Mouse (Mus musculus): ENCODE results near the gene Tmed1. TPM values are rescaled to one million over a fixed set of nuclear protein-coding genes. Genes with fewer than 3 reads are reported as not detected.
"Not testable (repeated sequence)": the region's sequence is repeated elsewhere in the genome, so short reads cannot be mapped to it uniquely, and the experiment has no call there.

The Tmed1 gene
- polyA plus RNA-seq, 1 experiment from 2014 or later, result 59.2 TPM

- peak overlapping the region; percentile 95 for H3K9ac ChIP-seq
- H3K4me1 ChIP-seq, result peaks cover 27% of the 10 kb centered on the region
- peak overlapping the region; percentile 70 for H3K4me2 ChIP-seq
- peak overlapping the region; percentile 98 for H3K27ac ChIP-seq
- no peaks in the 10 kb centered on the region for H3K27me3 ChIP-seq
- ATAC-seq, result peak; percentile 62
- peak overlapping the region; percentile 76 for H3K4me3 ChIP-seq
- H3K36me3 ChIP-seq (ENCODE audit: poor library complexity, severe bottlenecking), result peaks cover 11% of the 10 kb centered on the region
- no peaks in the 10 kb centered on the region for H3K9me3 ChIP-seq (replicated peaks)
- WGBS, result 3% methylated on average over 9 of the region's 9 CpGs
These were observed 35.4 kb upstream of the Tmed1 start for GRCm38 (mm10) chr9:21545351-21545915.

DNA sequence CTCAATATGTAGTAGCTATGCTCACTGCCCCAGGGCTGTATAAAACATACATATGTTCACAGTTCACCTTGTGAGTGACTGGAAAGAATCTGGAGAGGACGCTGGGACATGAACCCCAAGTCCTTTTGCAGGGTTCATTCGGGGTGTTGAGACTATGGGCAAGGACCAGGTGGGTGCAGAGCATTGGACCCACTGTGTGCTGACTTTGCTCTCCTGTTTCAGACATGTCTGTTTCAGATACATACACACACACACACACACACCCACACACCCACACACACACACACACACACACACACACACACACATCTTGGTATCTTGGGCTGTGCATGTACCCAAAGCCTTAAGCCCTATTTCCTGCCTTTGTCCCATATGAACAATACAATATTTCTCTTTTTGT lies 31.9 kb upstream of the Tmed1 start:
- H3K4me3 ChIP-seq; H3K4me2 ChIP-seq; ATAC-seq; H3K36me3 ChIP-seq (ENCODE audit: poor library complexity, severe bottlenecking); H3K9me3 ChIP-seq (replicated peaks); H3K27ac ChIP-seq; H3K9ac ChIP-seq; H3K27me3 ChIP-seq: not testable (repeated sequence)
- peaks cover 12% of the 10 kb centered on the region for H3K4me1 ChIP-seq
- WGBS, result 94% methylated on average over 2 of the region's 2 CpGs

DNA sequence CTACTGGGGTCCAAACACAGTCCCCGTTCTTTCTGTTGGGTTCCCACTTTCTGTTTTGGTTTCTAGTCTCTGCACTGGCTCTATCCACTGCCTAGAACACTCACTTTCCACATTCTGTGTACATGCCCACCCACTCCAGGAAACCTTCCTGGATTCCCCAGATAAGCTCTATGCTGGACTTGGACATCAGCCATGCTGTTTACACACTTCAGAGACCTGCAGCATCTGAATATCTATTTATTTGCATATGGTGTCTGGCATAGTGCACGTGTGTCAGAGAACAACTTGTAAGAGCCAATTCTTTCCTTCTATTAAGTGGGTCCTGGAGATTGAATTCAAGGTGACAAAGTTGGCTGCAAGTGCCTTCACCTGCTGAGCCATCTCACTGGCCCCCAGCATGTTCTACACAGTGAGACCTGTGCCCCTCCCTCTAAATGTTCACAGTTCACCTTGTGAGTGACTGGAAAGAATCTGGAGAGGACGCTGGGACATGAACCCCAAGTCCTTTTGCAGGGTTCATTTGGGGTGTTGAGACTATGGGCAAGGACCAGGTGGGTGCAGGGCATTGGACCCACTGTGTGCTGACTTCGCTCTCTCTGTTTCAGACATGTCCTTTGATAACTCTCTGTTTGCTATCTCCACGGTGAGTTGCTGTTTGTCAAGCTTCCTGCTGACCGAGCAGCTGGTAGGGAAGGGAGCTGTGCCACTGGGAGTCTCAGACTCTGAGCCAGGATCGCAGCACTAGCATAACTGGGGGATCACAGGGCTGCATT lies 30.1 kb upstream of the Tmed1 start:
- Histone ChIP-seq H3K4me1 (peaks cover 7% of the 10 kb centered on the region), H3K9ac (no peak overlapping the region), H3K9me3 (replicated peaks) (no peaks in the 10 kb centered on the region)

GRCm38 (mm10) chr9:21537009-21537408 lies 27.0 kb upstream of the Tmed1 start:
- Histone ChIP-seq H3K27ac (no peak overlapping the region), H3K27me3 (no peaks in the 10 kb centered on the region), H3K4me3 (no peak overlapping the region), H3K9me3 (replicated peaks) (no peaks in the 10 kb centered on the region), H3K4me1 (no peaks in the 10 kb centered on the region), H3K36me3 (ENCODE audit: poor library complexity, severe bottlenecking) (0 out of 2 replicates have a peak, but pooled peaks cover 4% of the 10 kb centered on the region), H3K4me2 (no peak overlapping the region), H3K9ac (no peak overlapping the region)
- no peak for ATAC-seq
- WGBS, result 80% methylated on average over 4 of the region's 4 CpGs

More for the DNA sequence above, 30.1 kb upstream of the Tmed1 start:
- no peak overlapping the region for H3K4me3 ChIP-seq
- H3K36me3 ChIP-seq (ENCODE audit: poor library complexity, severe bottlenecking), result peaks cover 8% of the 10 kb centered on the region; the same call in 1 of the 2 replicates
- no peaks in the 10 kb centered on the region for H3K27me3 ChIP-seq
- H3K4me2 ChIP-seq, result no peak overlapping the region
- ATAC-seq, result no peak
- WGBS, result 84% methylated on average over 7 of the region's 7 CpGs
- no peak overlapping the region for H3K27ac ChIP-seq

DNA sequence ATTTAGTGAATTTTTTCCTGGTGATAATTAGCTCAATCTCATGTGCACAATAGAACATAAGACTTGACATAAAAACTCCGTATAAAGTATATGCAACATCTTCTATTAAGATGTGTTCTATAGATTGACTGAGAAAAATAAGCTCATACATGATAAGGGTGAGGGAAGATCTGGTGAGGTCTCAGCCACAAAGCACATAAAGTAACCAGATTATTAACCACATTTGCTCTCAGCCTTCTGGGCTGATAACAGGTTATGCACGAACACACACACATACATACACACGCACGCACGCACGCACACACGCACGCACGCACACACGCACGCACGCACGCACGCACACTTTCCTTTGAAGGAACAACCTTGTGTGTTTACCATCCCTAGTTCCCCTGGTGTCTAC lies 26.4 kb upstream of the Tmed1 start:
- no peaks in the 10 kb centered on the region for H3K9me3 ChIP-seq (replicated peaks)
- 0 out of 2 replicates have a peak, but pooled peaks cover 4% of the 10 kb centered on the region for H3K36me3 ChIP-seq (ENCODE audit: poor library complexity, severe bottlenecking)
- 96% methylated on average over 14 of the region's 14 CpGs for WGBS
- H3K27me3 ChIP-seq, result no peaks in the 10 kb centered on the region
- ATAC-seq, result no peak
- H3K27ac ChIP-seq, result no peak overlapping the region
- H3K9ac ChIP-seq, result no peak overlapping the region
- H3K4me1 ChIP-seq, result no peaks in the 10 kb centered on the region
- no peak overlapping the region for H3K4me3 ChIP-seq
- H3K4me2 ChIP-seq, result no peak overlapping the region

DNA sequence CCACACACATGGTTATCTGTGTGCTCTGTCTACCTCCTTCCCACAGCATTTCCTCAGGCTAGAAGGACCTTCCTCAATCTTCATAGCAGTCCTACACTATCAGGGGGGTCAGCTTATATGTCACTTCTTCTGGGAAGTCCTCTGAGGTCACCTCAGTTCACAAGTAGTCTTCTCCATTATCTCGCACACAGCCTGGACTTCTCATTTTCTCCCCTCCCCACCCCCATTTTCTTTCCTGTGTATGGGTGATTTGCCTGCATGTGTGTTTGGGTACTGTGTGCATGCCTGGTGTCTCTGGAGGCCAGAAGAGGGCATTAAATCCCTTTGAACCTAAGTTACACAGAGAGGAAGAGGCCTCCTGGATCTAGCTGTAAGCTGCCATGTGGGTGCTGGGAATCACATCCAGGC lies 17.9 kb upstream of the Tmed1 start:
- H3K4me3 ChIP-seq, result no peak overlapping the region
- no peaks in the 10 kb centered on the region for H3K9me3 ChIP-seq (replicated peaks)
- no peak overlapping the region for H3K4me2 ChIP-seq
- no peaks in the 10 kb centered on the region for H3K4me1 ChIP-seq
- H3K9ac ChIP-seq, result no peak overlapping the region
- no peak overlapping the region for H3K27ac ChIP-seq
- ATAC-seq, result no peak
- no peaks in the 10 kb centered on the region for H3K27me3 ChIP-seq
- H3K36me3 ChIP-seq (ENCODE audit: poor library complexity, severe bottlenecking), result no peaks in the 10 kb centered on the region
- WGBS, result 87% methylated on average over 1 of the region's 1 CpGs

DNA sequence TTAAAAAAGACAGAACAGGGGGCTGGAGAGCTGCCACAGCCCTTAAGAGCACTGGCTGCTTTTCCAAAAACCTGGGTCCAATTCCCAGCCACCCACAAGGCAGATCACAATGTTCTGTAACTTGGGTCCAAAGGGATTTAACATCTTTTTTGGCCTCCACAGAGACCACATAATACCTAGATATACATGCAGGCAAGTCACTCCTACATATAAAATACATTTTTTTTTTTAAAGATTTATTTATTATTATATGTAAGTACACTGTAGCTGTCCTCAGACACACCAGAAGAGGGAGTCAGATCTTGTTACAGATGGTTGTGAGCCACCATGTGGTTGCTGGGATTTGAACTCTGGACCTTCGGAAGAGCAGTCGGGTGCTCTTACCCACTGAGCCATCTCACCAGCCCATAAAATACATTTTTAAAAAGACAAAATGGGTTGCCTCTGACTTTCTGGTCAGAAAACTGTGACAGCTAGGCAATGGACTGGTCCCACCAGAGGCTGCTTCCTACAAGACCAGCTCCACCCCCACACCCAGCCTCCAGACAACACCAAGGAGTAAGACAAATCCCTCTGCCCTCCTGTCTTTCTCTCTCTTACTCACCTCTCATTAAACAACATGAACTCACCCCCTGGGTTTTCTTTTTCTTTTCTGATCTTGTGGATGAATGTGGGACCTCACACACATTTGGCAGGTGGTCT lies 17.2 kb upstream of the Tmed1 start:
- WGBS, result 85% methylated on average over 2 of the region's 2 CpGs
- no peak overlapping the region for H3K4me2 ChIP-seq
- no peak overlapping the region for H3K4me3 ChIP-seq
- no peaks in the 10 kb centered on the region for H3K36me3 ChIP-seq (ENCODE audit: poor library complexity, severe bottlenecking)
- H3K9ac ChIP-seq, result no peak overlapping the region
- no peak for ATAC-seq
- H3K27ac ChIP-seq, result no peak overlapping the region
- H3K9me3 ChIP-seq (replicated peaks), result no peaks in the 10 kb centered on the region
- H3K4me1 ChIP-seq, result no peaks in the 10 kb centered on the region
- no peaks in the 10 kb centered on the region for H3K27me3 ChIP-seq

DNA sequence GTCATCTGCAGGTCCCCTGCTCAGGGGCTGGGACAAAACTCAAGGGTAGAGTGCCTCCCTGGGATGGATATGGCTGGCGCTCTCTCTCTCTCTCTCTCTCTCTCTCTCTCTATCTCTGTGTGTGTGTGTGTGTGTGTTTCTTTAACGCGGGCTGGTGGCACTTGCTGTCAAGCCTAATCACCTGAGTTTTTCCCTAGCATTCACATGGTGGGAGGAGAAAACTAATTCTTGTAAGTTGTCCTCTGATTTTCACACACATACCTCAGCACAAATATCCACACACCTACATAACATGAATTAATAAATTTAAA lies 16.5 kb upstream of the Tmed1 start:
- WGBS, result 74% methylated on average over 3 of the region's 3 CpGs
- Histone ChIP-seq H3K27me3 (no peaks in the 10 kb centered on the region), H3K4me2 (no peak overlapping the region), H3K36me3 (ENCODE audit: poor library complexity, severe bottlenecking) (no peaks in the 10 kb centered on the region), H3K9ac (no peak overlapping the region; the same call in 1 of the 2 replicates), H3K4me1 (no peaks in the 10 kb centered on the region), H3K27ac (no peak overlapping the region), H3K4me3 (no peak overlapping the region), H3K9me3 (replicated peaks) (no peaks in the 10 kb centered on the region)
- no peak for ATAC-seq

GRCm38 (mm10) chr9:21525937-21526633 lies 16.0 kb upstream of the Tmed1 start, which contains the start of gene AB124611:
Gene AB124611, plus strand, starts transcription at chr9:21526176.
- H3K27me3 ChIP-seq, result no peaks in the 10 kb centered on the region
- H3K9ac ChIP-seq, result peak within 1 kb of the TSS; percentile 9
- no peak within 1 kb of the TSS for H3K4me3 ChIP-seq
- no peak within 1 kb of the TSS for H3K27ac ChIP-seq
- WGBS, result 69% methylated on average over 14 of the region's 14 CpGs
- no peaks in the 10 kb centered on the region for H3K9me3 ChIP-seq (replicated peaks)
- no peak for ATAC-seq
- H3K36me3 ChIP-seq (ENCODE audit: poor library complexity, severe bottlenecking), result no peaks in the 10 kb centered on the region
- H3K4me1 ChIP-seq, result no peaks in the 10 kb centered on the region
- no peak within 1 kb of the TSS for H3K4me2 ChIP-seq

DNA sequence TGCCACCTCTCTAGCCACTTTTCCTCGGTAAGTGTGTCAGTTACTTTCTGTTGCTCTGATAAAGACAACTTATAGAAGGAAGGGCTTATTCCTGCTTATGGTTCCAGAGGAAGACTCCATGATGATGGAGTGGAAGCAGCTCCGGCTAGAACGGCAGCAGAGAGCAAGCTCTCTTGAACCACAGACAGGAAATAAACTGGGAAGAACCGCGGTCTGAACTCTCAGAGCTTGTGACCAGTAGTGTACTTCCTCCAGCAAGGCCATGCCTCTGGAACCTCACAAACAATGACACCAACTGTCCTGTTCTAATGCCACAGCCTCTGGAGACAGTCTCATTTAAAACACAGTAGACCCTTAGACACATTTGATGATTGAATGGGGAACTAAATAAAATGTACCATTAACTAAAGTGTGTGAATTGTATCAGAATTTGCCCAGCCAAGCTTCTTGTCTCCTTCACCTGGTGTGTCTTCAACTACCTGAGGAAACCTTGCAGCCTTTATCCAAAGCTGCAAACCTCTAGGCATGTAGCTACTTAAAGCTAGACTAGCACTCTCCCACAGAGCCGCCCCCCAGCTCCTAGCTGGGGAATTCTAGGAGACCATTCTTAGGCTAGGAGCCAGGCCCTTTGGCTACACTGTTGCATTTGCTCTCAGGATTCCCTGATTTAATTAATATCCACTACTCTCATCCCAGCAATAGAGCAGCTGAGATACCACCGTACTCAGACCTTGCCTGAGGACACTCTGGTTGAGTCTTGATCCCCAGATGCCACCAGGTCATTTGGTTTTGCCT lies 15.3 kb upstream of the Tmed1 start:
- H3K4me2 ChIP-seq, result no peak overlapping the region
- no peak overlapping the region for H3K27ac ChIP-seq
- ATAC-seq, result no peak
- H3K9me3 ChIP-seq (replicated peaks), result no peaks in the 10 kb centered on the region
- H3K9ac ChIP-seq, result no peak overlapping the region
- no peak overlapping the region for H3K4me3 ChIP-seq
- no peaks in the 10 kb centered on the region for H3K36me3 ChIP-seq (ENCODE audit: poor library complexity, severe bottlenecking)
- H3K4me1 ChIP-seq, result no peaks in the 10 kb centered on the region
- WGBS, result 86% methylated on average over 7 of the region's 7 CpGs
- no peaks in the 10 kb centered on the region for H3K27me3 ChIP-seq

- 84% methylated on average over 6 of the region's 6 CpGs for WGBS
- not testable (repeated sequence) for H3K27ac ChIP-seq; H3K4me2 ChIP-seq; H3K9ac ChIP-seq; H3K4me3 ChIP-seq; H3K36me3 ChIP-seq (ENCODE audit: poor library complexity, severe bottlenecking); ATAC-seq; H3K27me3 ChIP-seq; H3K4me1 ChIP-seq; H3K9me3 ChIP-seq (replicated peaks)
These were observed 8.6 kb upstream of the Tmed1 start for GRCm38 (mm10) chr9:21518690-21519089.
